Mouse (Mus musculus) intestine, embryonic 15.5 days (tissue): ENCODE data around the gene Hist1h4k. TPM values are rescaled to one million over a fixed set of nuclear protein-coding genes. Genes with fewer than 3 reads are reported as not detected.
A peak's percentile ranks its signal among the peaks of the same experiment; 100 is the strongest.
"Not testable (repeated sequence)": the region's sequence is repeated elsewhere in the genome, so short reads cannot be mapped to it uniquely, and the experiment has no call there.

Experiments
- ATAC-seq: fragments of 200-750 bp; cut with Nextera tagmentation; 2 replicates; pipeline ENCODE4 v1.8.0; 2017; ENCODE audit warnings: moderate TSS enrichment, moderate library complexity
- H3K27ac ChIP-seq: fragments of 300-500 bp; sonication (generic); 2 replicates; pipeline ENCODE4 v1.5.1; 2015; ENCODE audit warnings: mild to moderate bottlenecking, inconsistent platforms
- H3K27me3 ChIP-seq: fragments of 300-500 bp; sonication (generic); replicated peaks from 2 replicates; pipeline ENCODE4 v1.6.1; 2015; ENCODE audit warnings: inconsistent platforms
- H3K36me3 ChIP-seq: fragments of 300-500 bp; sonication (generic); 2 replicates; pipeline ENCODE4 v1.6.1; 2015; ENCODE audit warnings: inconsistent platforms
- H3K4me1 ChIP-seq: fragments of 300-500 bp; sonication (generic); replicated peaks from 2 replicates; pipeline ENCODE4 v1.6.1; 2015; ENCODE audit warnings: inconsistent platforms
- H3K4me2 ChIP-seq: fragments of 300-500 bp; sonication (generic); replicated peaks from 2 replicates; pipeline ENCODE4 v1.6.1; 2015; ENCODE audit warnings: mild to moderate bottlenecking, inconsistent platforms
- H3K4me3 ChIP-seq: fragments of 300-500 bp; sonication (generic); replicated peaks from 2 replicates; pipeline ENCODE4 v1.5.1; 2015; ENCODE audit warnings: inconsistent platforms
- H3K9ac ChIP-seq: fragments of 300-500 bp; sonication (generic); 2 replicates; pipeline ENCODE4 v1.6.1; 2015; ENCODE audit warnings: inconsistent platforms
- H3K9me3 ChIP-seq: fragments of 300-500 bp; sonication (generic); 2 replicates; pipeline ENCODE4 v1.6.1; 2016; ENCODE audit warnings: inconsistent platforms
- WGBS: fragments of 180-500 bp; shearing (Covaris S2); methylation state at CpG from one replicate; pipeline ENCODE4 v1.1.7; 2015; 5-methylcytosine and 5-hydroxymethylcytosine counted together
- polyA plus RNA-seq: library from polyadenylated mRNA; unstranded; fragments of >200 nt; fragmentation: Nextera tagmentation; extraction: Ambion mirVana; gene quantifications from 2 replicates; pipeline ENCODE4 v1.2.1, GENCODE M21; 2015

Hist1h4k gene
- polyA plus RNA-seq, 1 experiment from 2014 or later = 1.7 TPM

DNA sequence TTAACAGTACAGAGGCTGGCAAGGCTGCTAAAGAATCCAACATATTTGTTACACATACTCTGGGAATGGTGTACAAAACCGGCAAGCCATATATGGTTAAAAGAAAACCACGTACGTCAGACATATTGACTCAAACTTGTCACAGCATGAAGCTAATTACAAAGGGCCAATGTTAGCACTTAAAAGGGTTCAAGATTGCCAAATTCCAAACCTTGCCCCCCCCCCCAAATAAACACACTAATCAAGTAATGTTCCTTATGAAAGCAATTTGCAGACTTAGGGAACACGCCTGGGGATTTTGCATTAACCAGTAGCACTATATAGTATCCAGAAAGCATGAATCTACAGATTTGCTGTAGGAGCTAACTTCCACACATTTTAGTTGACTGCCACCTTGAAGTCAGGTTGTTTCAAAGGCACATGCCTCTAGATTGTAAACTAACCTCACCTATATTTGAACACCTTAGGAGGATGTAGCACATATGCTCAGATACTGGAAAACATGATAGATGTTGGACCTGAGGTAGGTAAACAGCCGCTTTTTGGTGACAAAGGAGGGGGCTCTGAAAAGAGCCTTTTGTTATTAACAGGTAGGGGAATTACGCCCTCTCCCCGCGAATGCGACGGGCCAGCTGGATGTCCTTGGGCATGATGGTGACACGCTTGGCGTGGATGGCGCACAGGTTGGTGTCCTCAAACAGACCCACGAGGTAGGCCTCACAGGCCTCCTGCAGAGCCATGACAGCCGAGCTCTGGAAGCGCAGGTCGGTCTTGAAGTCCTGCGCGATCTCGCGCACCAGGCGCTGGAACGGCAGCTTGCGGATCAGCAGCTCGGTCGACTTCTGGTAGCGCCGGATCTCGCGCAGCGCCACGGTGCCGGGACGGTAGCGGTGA lies 32.3 kb upstream of the Hist1h4k start:
- H3K4me2 ChIP-seq = peak overlapping the region; percentile 62
- not testable (repeated sequence) for ATAC-seq, H3K9me3 ChIP-seq, H3K27me3 ChIP-seq, H3K36me3 ChIP-seq
- peak overlapping the region; percentile 39 for H3K4me3 ChIP-seq
- H3K27ac ChIP-seq = peak overlapping the region; percentile 81
- H3K9ac ChIP-seq = peak overlapping the region; percentile 47
- peaks cover 19% of the 10 kb centered on the region for H3K4me1 ChIP-seq
- WGBS = under 1% methylated on average over 14 of the region's 35 CpGs

DNA sequence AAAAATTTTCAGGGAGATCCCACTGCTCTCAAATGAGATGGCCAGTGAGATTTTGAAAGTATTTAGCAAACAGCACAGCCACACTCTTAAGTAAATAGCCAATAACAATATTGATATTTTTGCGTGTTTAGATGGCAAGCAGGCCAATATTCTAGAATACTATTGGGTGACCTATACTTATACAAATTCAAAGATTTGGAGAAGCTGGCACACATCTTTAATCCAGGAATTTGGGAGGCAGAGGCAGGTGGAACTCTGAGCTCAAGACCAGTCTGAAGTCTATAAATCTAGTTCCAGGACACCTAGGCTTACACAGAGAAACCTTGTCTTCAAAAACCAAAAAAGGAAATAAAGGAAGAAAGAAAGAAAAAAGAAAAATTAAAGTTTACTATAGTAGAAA lies 31.3 kb upstream of the Hist1h4k start:
- Histone ChIP-seq H3K4me2 (no peak overlapping the region), H3K27ac (no peak overlapping the region), H3K9me3 (no peaks in the 10 kb centered on the region), H3K27me3 (no peaks in the 10 kb centered on the region), H3K4me1 (peaks cover 19% of the 10 kb centered on the region), H3K9ac (no peak overlapping the region), H3K4me3 (no peak overlapping the region), H3K36me3 (no peaks in the 10 kb centered on the region)
- ATAC-seq = no peak
- WGBS = 90% methylated on average over 1 of the region's 1 CpGs

DNA sequence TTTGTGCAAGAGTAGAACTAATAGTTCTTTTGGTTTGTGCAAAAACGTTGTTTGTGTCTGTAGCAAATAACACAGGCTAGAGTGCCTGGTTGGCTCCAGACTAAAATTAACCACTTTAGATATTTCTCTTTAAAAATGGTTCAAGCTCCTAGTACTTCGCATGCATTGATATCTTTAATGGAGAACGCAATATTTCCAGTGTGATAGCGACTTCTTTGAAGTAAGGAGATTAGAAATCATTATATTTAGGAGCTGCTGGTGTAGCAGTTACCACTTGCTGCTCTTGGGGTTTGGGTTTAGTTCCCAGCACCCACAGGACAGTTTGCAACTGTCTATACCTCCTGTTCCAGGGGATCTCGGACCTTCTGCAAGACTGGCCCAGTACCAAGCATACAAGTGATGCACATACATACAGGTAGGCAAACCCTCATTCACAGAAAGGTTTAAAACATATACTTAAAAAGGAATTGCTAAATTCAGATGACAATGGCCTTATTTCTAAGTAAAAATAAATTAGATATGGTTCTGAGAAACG lies 30.8 kb upstream of the Hist1h4k start:
- Histone ChIP-seq H3K9me3 (no peaks in the 10 kb centered on the region), H3K4me2 (peak overlapping the region; percentile 94), H3K27me3 (no peaks in the 10 kb centered on the region), H3K4me3 (no peak overlapping the region), H3K9ac (peak overlapping the region; percentile 83; the same call in 1 of the 2 replicates), H3K36me3 (no peaks in the 10 kb centered on the region), H3K4me1 (peaks cover 18% of the 10 kb centered on the region), H3K27ac (peak overlapping the region; percentile 95)
- 44% methylated on average over 6 of the region's 6 CpGs for WGBS
- no peak for ATAC-seq

DNA sequence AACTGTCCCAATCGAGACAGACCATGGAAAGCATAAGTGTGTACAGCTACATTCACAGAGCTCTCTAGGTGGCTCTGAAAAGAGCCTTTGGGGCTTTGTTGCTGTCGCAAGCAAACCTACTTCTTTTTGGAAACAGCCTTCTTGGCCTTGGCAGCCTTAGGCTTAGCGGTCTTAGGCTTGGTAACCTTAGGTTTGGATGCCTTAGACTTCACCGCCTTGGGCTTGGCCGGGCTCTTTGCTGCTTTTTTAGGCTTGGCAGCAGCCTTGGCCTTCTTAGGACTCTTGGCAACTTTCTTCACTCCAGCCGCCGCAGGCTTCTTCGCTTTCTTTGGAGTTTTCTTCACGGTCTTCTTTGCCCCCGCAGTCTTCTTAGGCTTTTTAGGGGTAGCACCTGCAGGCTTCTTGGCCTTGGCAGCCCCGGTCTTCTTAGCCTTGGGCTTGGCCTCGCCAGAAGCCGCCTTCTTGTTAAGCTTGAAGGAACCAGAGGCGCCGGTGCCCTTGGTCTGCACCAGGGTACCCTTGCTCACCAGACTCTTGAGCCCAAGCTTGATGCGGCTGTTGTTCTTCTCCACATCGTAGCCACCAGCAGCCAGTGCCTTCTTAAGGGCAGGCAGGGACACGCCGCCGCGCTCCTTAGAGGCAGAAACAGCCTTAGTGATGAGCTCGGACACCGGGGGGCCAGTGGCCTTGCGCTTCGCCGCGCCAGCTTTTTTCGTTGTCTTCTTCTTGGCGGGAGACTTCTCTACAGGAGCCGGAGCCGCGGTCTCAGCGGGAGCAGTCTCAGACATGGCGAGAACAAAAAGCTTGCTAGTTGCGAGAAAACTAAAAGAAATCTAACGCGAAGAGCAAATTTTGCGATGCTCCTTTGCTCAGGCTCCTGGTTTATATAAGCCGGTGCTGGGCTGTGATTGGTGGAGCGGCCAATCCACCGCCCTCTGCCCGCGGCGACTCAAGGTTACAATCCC lies 29.7 kb upstream of the Hist1h4k start, which contains the start of gene Hist1h1b:
TSS of gene Hist1h1b (minus strand) at position 859 of the 965 bp plus-strand sequence.
- Histone ChIP-seq H3K4me2 (peak within 1 kb of the TSS; percentile 94), H3K4me1 (peaks cover 11% of the 10 kb centered on the region), H3K36me3 (no peaks in the 10 kb centered on the region), H3K27ac (peak within 1 kb of the TSS; percentile 95), H3K27me3 (no peaks in the 10 kb centered on the region), H3K9me3 (no peaks in the 10 kb centered on the region), H3K9ac (peak within 1 kb of the TSS; percentile 83), H3K4me3 (peak within 1 kb of the TSS; percentile 58)
- 1% methylated on average over 44 of the region's 44 CpGs for WGBS
- ATAC-seq = peak; percentile 63

DNA sequence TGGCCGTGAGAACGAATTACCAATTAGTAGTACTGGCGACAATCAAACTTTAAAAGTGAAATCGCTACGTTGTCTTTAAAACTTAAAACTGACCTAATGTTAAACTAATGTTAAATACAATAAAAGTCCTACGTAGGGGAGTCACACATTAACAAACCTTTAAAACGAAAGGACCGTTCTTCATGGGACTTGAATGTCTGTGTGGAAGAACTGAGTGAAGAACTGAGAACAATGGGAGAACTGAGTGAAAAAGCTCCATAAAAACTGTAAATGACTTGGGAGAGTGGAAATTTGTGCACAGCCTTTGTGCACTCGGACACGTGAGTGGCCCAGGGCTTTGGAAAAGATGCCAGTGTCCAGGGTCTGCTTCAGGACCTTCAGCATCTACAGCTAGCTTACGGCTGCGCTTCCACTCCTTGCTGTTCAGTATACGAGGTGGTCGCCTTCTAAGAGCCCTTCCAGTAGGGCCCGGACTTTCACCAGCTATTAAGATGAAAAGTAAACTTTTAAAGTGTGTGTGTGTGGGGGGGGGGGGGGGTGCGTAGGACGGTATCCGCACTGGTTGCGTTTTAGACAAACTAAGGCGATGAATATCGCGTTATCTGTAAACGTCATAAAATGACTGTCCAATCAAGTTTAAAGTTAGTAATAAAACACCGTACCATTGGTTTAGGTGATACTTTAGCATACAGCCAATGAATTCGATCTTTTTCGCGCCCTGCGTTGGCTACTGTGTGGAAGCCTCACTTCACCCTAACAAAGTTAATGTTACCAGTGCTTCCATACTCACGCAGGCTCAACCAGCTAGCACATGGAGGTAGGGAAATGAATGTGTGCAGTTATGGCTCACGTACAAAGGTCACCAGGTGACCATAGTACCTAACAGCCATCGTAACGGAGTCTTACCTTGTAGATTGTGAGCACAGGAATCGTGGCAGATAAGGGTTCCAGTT lies 28.8 kb upstream of the Hist1h4k start:
- H3K4me3 ChIP-seq = peak overlapping the region; percentile 58
- H3K4me2 ChIP-seq = peak overlapping the region; percentile 94
- peak overlapping the region; percentile 95 for H3K27ac ChIP-seq
- no peaks in the 10 kb centered on the region for H3K27me3 ChIP-seq
- H3K4me1 ChIP-seq = peaks cover 6% of the 10 kb centered on the region
- ATAC-seq = peak; percentile 87
- H3K9me3 ChIP-seq = no peaks in the 10 kb centered on the region
- WGBS = 3% methylated on average over 33 of the region's 33 CpGs
- no peaks in the 10 kb centered on the region for H3K36me3 ChIP-seq
- peak overlapping the region; percentile 83 for H3K9ac ChIP-seq

DNA sequence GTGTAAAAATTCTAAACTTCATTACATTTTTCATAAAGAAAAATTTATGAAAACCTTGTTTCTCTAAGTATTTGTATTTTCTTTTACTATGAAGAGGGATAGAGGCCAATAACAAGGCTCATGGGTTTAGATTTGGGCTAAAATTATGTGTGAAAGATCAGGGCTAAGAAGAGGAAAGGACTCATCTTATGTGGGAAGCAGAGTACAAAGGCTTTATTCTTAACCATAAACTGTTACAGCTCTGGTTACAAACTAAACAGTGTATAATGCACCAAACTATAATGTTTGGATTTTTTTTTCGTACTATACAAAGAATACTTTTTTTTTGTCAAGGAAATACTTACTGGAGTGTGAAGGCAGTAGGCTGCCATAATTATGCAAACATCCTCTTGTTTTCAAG lies 5.4 kb upstream of the Hist1h4k start:
- no peaks in the 10 kb centered on the region for H3K36me3 ChIP-seq
- 63% methylated on average over 1 of the region's 1 CpGs for WGBS
- 0 out of 2 replicates have a peak, but pooled peaks cover 2% of the 10 kb centered on the region for H3K4me1 ChIP-seq
- H3K27me3 ChIP-seq = no peaks in the 10 kb centered on the region
- no peak for ATAC-seq
- no peak overlapping the region for H3K4me2 ChIP-seq
- H3K4me3 ChIP-seq = no peak overlapping the region
- no peak overlapping the region for H3K9ac ChIP-seq
- no peak overlapping the region for H3K27ac ChIP-seq
- no peaks in the 10 kb centered on the region for H3K9me3 ChIP-seq

DNA sequence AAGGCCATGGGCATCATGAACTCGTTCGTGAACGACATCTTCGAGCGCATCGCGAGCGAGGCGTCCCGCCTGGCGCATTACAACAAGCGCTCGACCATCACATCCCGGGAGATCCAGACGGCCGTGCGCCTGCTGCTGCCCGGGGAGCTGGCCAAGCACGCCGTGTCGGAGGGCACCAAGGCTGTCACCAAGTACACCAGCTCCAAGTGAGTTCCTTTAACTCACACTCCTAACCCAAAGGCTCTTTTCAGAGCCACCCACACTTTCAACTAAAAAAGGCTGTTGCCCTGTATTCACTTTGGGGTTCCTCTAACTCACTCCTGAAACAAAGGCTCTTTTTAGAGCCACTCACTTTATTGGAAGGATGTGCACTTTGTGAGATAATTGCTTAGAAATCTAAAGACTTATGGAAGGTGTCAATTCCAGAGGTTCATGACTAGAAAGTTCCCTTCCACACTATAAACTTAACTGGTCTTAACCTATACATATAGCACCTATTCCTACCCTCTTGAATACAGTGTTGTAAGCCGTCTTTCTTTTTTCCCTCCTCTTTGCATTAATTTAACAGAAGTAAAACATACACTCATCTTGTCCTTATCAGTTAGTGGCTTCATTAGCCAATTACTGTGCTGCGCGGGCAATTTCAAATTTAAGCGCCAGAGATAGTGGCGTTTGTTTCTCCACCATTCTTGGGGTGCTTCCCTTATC lies 4.1 kb upstream of the Hist1h4k start:
- not testable (repeated sequence) for ATAC-seq, H3K4me1 ChIP-seq, H3K36me3 ChIP-seq, H3K9me3 ChIP-seq, H3K27me3 ChIP-seq
- H3K4me3 ChIP-seq = peak overlapping the region; percentile 43
- WGBS = under 1% methylated on average over 17 of the region's 26 CpGs
- peak overlapping the region; percentile 91 for H3K27ac ChIP-seq
- peak overlapping the region; percentile 48 for H3K9ac ChIP-seq
- peak overlapping the region; percentile 70 for H3K4me2 ChIP-seq

DNA sequence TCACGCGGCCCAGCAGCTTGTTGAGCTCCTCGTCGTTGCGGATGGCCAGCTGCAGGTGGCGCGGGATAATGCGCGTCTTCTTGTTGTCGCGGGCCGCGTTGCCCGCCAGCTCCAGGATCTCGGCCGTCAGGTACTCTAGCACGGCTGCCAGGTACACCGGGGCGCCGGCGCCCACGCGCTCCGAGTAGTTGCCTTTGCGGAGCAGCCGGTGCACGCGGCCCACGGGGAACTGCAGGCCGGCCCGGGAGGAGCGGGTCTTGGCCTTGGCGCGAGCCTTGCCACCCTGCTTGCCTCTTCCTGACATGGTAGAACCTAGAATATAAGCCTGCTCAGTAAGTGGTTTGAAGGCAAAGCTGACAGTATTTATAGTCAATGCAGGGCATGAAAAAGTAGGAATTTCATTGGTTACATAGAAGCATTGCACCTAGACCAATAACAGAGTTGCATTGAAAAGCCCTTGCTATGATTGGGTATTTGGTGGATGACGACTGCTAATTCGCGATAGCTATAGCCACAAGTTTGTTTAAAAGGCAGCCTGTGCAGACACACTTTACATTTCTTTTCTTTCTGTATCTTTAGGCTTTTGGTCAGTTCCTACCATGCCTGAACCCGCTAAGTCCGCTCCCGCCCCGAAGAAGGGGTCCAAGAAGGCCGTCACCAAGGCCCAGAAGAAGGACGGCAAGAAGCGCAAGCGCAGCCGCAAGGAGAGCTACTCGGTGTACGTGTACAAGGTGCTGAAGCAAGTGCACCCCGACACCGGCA lies 3.4 kb upstream of the Hist1h4k start, which contains the start of the genes Hist1h2ak and Hist1h2bn:
TSS of gene Hist1h2ak (minus strand) at position 304 of the 762 bp plus-strand sequence.
TSS of gene Hist1h2bn (plus strand) at position 600 of the 762 bp plus-strand sequence.
- not testable (repeated sequence) for H3K27me3 ChIP-seq, H3K36me3 ChIP-seq, H3K9me3 ChIP-seq, H3K4me1 ChIP-seq
- H3K9ac ChIP-seq = peak within 1 kb of the TSS; percentile 58
- H3K4me3 ChIP-seq = peak within 1 kb of the TSS; percentile 43
- under 1% methylated on average over 48 of the region's 50 CpGs for WGBS
- H3K4me2 ChIP-seq = peak within 1 kb of the TSS; percentile 70
- peak; percentile 94 for ATAC-seq
- H3K27ac ChIP-seq = peak within 1 kb of the TSS; percentile 91

DNA sequence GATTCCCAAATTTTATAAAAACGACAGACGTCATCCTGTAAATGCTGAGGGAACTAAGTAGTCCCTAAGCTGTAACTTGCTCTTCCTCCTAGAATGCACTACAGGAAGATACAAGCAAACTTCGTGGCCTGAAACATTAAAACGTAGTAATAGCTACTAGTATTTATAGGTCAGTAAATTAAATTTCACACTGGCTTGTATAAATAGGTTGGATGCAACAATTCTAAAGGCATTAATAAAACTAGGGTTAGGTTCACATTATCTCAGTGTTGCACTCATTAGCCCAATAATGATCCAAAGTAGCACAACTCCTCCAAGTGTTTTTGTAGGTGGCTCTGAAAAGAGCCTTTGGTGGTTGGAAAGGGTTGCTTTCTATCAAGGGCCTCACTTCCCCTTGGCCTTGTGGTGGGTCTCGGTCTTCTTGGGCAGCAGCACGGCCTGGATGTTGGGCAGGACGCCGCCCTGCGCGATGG lies 2.8 kb upstream of the Hist1h4k start:
- H3K27me3 ChIP-seq = no peaks in the 10 kb centered on the region
- ATAC-seq = no peak
- peak overlapping the region; percentile 58 for H3K9ac ChIP-seq
- no peaks in the 10 kb centered on the region for H3K36me3 ChIP-seq
- H3K4me3 ChIP-seq = peak overlapping the region; percentile 43
- H3K27ac ChIP-seq = peak overlapping the region; percentile 91
- 0 out of 2 replicates have a peak, but pooled peaks cover 2% of the 10 kb centered on the region for H3K4me1 ChIP-seq
- peak overlapping the region; percentile 70 for H3K4me2 ChIP-seq
- WGBS = 1% methylated on average over 10 of the region's 10 CpGs
- H3K9me3 ChIP-seq = no peaks in the 10 kb centered on the region

DNA sequence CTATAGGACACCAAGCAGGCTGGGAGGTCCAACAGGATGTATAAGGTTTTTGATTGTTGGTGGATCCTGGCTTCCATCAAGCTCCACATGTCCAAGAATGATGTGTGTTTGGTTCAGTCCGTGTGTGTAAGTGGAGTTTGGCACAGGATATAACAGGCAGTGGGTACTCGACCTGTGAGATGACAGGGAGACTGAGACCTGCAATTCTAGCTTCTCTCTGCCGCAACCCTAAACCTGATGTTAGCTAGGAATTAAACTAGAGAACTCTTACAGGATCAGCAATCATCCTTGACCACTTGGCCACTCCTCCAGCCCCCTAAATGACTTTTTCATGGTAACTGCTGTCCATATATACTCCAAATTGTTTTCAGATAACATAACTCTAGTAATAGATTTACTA lies 2.1 kb upstream of the Hist1h4k start:
- WGBS = 26% methylated on average over 3 of the region's 3 CpGs
- no peak for ATAC-seq
- H3K27me3 ChIP-seq = no peaks in the 10 kb centered on the region
- no peak overlapping the region for H3K9ac ChIP-seq
- H3K9me3 ChIP-seq = no peaks in the 10 kb centered on the region
- 0 out of 2 replicates have a peak, but pooled peaks cover 5% of the 10 kb centered on the region for H3K4me1 ChIP-seq
- H3K36me3 ChIP-seq = no peaks in the 10 kb centered on the region
- H3K4me3 ChIP-seq = no peak overlapping the region; the same call in 1 of the 2 replicates
- H3K4me2 ChIP-seq = peak overlapping the region; percentile 70; the same call in 1 of the 2 replicates
- 0 out of 2 replicates have a peak overlapping the region, but pooled peaks have one; percentile 11 for H3K27ac ChIP-seq
